Comparison of ENCODE assay signal across 8 mouse cellular contexts in genomic region chr4:80002738-80003635, GRCm38 (mm10).
DNase-seq lines count a peak whose midpoint lies in the region; ATAC-seq and TF ChIP-seq lines count a peak whose summit lies in the region.

No protein-coding gene starts in this region.

- peak; percentile 1 for DNase-seq in embryo, embryonic 10.5 days (ENCODE audit: low spot score)
- DNase-seq in embryo, embryonic 10 days (ENCODE audit: low spot score): no peak
- peak; percentile 16 for DNase-seq in thymus, postnatal 0 days (ENCODE audit: low spot score)
- no peak for DNase-seq in thymus, postnatal 10 days (ENCODE audit: low spot score in 2 of 2)
- no peak for DNase-seq in stomach, postnatal 0 days (ENCODE audit: low spot score)
- DNase-seq in gastrocnemius, postnatal 10 days: no peak
- DNase-seq in layer of hippocampus, adult 2 months (ENCODE audit: low spot score in 2 of 2): no peak

- peak; percentile 100 for ATAC-seq in limb, embryonic 15.5 days (ENCODE audit: insufficient number of reproducible peaks, low FRiP score, low TSS enrichment, low read depth)
- ATAC-seq in stomach, postnatal 0 days (ENCODE audit: low FRiP score, low TSS enrichment): peak; percentile 100

- TF ChIP-seq CTCF in stomach, postnatal 0 days (IDR thresholded peaks at IDR 0.05; ENCODE audit: low read depth): no peak
- TF ChIP-seq CTCF in layer of hippocampus, adult 2 months (conservative IDR thresholded peaks at IDR 0.05): no peak

- H3K9me3 ChIP-seq in limb, embryonic 15.5 days: no peaks in the 10 kb centered on the region
- H3K9me3 ChIP-seq in stomach, postnatal 0 days (ENCODE audit: control insufficient read depth, low read length): no peaks in the 10 kb centered on the region

- no peaks in the 10 kb centered on the region for H3K36me3 ChIP-seq in limb, embryonic 15.5 days
- H3K36me3 ChIP-seq in stomach, postnatal 0 days (ENCODE audit: control insufficient read depth, insufficient read depth, low read length): no peaks in the 10 kb centered on the region

- WGBS in limb, embryonic 15.5 days: 89% methylated on average over 14 of the region's 14 CpGs
- 87% methylated on average over 14 of the region's 14 CpGs for WGBS in stomach, postnatal 0 days

- no peak overlapping the region for H3K4me2 ChIP-seq in limb, embryonic 15.5 days
- no peak overlapping the region for H3K4me2 ChIP-seq in stomach, postnatal 0 days (replicated peaks; ENCODE audit: low read depth)

- H3K4me3 ChIP-seq in limb, embryonic 15.5 days: no peak overlapping the region
- H3K4me3 ChIP-seq in stomach, postnatal 0 days (ENCODE audit: low read depth, low read length): no peak overlapping the region
- no peak overlapping the region for H3K4me3 ChIP-seq in layer of hippocampus, adult 2 months

- no peak overlapping the region for H3K27ac ChIP-seq in limb, embryonic 15.5 days
- H3K27ac ChIP-seq in stomach, postnatal 0 days (replicated peaks): no peak overlapping the region
- H3K27ac ChIP-seq in layer of hippocampus, adult 2 months: no peak overlapping the region

- no peaks in the 10 kb centered on the region for H3K27me3 ChIP-seq in limb, embryonic 15.5 days
- H3K27me3 ChIP-seq in stomach, postnatal 0 days (ENCODE audit: control insufficient read depth, insufficient read depth, low read length): no peaks in the 10 kb centered on the region

- H3K4me1 ChIP-seq in limb, embryonic 15.5 days: no peaks in the 10 kb centered on the region
- H3K4me1 ChIP-seq in stomach, postnatal 0 days (replicated peaks; ENCODE audit: control insufficient read depth, insufficient read depth): no peaks in the 10 kb centered on the region

- TF ChIP-seq EP300 in stomach, postnatal 0 days (optimal IDR thresholded peaks at IDR 0.05): no peak

- H3K9ac ChIP-seq in limb, embryonic 15.5 days: no peak overlapping the region
- H3K9ac ChIP-seq in stomach, postnatal 0 days (ENCODE audit: low read length): no peak overlapping the region

Comparison
In these comparisons a context has a peak if more than half of its experiments do, and no peak if none do; other contexts are left out.
1. DNase-seq: peak in embryo, embryonic 10.5 days (single experiment) and thymus, postnatal 0 days (single experiment); none in embryo, embryonic 10 days (single experiment), thymus, postnatal 10 days (0 of 2), stomach, postnatal 0 days (single experiment), gastrocnemius, postnatal 10 days (single experiment) and layer of hippocampus, adult 2 months (0 of 2).